Mouse (Mus musculus) E14TG2a.4 (cell line): ENCODE measurements around the gene Sh3bp1.

Experiments used
- CTCF ChIP-seq: conservative IDR thresholded peaks from 2 replicates; pipeline ENCODE4 v1.5.1; 2014; ENCODE audit warnings: low read length
- NANOG ChIP-seq: IDR thresholded peaks from 2 replicates; pipeline ENCODE4 v1.6.1; 2014; ENCODE audit warnings: borderline replicate concordance, low read length, mixed read lengths
- POU5F1 ChIP-seq: IDR thresholded peaks from 2 replicates; pipeline ENCODE4 v1.6.1; 2014; ENCODE audit warnings: low read length, borderline replicate concordance

GRCm38 (mm10) chr15:78918126-78918525, 18.6 kb downstream of the Sh3bp1 start:
- TF ChIP-seq NANOG (no peak), CTCF (no peak), POU5F1 (no peak)
